Mouse (Mus musculus) lung, postnatal 36 days (tissue): ENCODE measurements around the gene Cic.
A peak's percentile ranks its signal among the peaks of the same experiment; 100 is the strongest.

Experiments used
- DNase-seq: peaks from one replicate; pipeline ENCODE4 v3.0.0; 2022; ENCODE audit warnings: mixed read lengths

Gene Cic

GRCm38 (mm10) chr7:25267301-25267750, at the start of gene Cic:
TSS of gene Cic (plus strand) at chr7:25267704.
- peak; percentile 100 for DNase-seq

DNA sequence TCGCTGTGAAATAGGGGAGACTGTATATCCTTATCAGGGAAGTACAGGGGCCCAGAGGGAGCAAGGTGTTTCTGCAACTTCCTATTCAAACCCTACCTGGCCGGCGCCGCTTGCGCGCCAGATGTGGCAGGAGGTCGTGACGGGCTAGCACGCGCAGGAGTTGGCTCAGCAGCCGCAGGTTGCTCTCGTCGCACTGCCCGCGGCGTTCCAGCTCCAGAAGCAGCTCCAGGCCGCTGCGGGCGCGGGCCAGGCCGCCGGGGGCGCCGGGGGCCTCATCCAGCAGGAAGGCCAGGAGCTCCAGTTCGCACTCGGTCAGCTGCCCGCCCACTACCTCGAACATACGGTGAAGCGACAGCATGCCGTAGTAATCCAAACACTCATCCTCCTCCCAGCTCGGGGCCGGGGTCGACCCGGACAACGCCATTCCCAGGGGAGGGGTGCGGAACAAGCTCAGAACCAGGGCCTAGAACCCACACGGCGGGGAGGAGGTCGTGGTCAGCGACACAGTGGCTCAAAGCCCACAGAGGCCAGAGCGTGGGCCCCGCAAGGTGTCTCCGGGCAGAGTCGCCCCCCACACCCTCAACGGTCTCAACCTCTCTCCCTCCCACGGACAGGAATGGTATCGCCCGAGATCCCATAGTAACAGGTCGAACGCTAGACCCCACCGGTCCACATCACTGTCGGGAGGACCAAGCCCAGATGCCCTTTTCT, 48.6 kb upstream of the Cic start:
- DNase-seq: peak; percentile 47

- no peak for DNase-seq
Observed at GRCm38 (mm10) chr7:25219416-25219750, 48.1 kb upstream of the Cic start.

DNA sequence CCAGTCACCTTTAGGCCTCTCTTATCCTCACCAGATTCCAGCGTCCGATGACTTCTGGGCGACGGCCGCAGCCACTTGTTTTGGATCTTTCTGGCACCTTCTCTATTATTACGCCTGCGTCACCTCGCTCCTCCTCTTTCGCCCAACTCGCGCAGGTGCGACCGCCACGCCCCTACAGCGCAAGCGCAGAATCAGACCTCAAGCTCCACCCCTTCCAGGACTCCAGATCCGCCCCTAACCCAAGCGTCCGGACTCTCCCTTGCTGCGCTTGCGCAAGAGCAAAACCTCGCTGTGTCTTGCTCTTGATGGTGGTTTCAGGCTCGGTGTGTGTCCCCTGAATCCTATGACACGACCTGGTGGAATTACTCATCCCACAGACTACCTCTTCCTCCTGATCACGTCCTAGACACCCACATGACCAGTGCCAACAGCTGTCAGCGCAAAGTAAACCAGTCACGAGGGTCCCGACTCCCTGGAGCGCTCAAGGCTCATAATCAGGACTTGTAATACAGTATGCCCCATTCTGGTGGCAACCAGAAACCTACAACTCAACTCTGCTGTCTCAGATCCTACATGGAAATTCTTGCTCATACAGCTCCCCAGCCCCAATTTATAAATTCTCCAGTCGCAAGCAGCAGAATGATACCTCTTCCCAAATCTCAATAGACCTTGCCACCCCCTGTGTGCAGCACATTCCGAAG, 47.6 kb upstream of the Cic start:
- DNase-seq: peak; percentile 98

- peak; percentile 57 for DNase-seq
Observed at GRCm38 (mm10) chr7:25220457-25221101, 46.9 kb upstream of the Cic start, which contains the start of gene Dedd2. TSS of gene Dedd2 (minus strand) at chr7:25220615.

DNA sequence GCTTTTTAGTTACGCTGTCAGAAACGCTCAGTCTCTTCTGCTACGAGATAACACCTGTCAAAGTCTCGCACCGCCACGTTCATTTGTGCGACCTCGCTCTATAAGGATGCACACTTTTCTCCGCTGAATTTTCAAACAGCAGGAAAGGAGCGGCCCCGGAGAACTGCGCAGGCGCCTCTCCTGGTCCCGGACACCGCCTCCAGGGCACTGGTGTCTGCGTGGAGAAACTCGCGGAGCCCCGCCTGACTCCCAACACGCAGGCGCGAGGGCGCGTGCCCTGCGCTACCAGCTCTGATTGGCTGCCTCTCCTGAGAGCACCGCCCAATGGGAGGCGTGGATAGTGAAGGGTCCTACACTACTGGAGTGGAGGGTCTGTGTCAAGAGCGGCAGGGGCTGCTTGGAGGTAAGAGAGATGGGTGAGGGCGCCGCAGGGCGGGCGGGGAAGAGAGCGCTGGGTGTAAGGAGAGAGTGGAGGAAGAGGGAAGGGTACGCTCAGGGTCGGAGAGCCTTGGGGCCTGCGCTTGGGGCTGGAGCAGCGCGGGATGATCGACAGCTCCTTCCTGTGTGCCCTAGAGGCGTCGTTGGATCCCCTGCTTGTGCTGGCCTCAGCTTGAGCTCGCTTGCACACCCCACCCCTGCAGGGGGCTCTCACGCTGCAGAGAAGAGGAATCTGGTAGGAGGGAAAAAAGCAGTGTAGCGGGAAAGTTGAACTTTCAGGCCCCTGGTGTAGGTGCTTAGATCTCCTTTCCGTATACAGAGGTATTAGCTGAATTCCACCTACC, 46.2 kb upstream of the Cic start, which contains the start of gene Zfp526:
Gene Zfp526, plus strand, starts transcription at position 324 of the 782 bp plus-strand sequence.
- DNase-seq: peak; percentile 99

DNA sequence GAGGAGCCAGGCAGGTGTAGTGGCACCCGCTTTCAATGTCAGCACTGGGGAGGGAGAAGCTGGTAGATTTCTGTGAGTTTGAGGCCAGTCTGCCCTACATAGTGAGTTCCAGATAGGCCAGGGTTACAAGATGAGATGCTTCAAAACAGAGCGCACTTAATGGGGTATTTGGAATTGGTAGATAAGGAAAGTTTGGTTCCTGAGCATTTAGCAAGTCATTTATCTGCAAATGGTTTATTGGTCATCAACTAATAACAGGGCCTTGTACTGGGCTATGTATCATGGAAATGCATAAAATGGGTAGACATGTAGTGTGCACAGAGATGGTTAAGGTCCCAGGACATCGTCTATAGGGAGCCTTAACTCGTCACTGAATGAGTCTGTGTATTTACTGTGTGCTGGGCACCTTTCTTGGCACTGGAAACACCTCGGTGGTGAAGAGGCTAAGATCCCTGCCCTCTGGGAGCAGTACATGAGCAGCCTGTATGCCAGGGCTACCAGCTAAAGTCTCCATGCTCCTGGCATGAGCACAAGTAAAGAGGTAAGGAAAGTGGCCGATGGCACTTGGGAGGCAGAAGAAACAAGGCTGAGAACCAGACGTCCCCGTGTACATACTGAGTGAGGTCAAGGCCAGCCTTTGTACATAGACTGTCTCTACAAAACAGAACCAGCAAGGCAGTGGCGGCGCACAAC, 45.1 kb upstream of the Cic start:
- no peak for DNase-seq

DNA sequence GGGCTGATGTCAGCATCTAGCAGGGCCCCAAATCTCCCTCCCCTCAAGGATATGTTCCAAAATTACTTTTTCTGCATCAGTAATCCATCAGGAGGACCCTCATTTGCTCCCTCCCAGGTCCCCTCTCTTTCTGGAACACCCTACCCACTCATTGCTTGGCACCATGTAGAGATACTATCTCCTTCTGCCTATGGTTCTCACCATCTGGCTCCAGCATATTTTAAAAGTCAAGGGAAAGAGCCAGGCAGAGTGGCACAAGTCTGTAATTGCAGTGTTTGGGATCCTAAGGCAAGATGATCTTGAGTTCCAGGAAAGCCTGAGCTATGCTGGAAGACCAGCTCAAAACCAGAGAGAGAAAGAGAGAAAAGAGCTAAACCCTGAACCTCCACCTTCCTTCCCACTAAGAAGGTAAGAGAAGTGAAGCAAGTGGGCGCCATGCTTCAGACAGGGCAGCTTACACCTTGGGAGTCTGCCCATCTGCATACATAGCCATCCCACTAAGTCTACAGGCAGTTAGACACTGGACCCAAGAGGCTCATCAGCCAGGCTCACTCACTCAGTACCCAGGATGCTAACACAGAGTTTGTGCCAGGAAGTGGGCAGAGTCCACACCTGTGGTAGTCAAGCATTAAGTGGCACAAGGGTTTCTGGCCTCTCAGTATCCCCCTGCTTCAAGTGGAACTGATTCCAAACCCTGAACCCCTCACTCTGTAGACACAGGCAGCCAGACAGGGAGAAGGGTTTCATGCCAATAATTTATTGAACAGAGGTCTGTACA, 39.8 kb upstream of the Cic start:
- no peak for DNase-seq

DNA sequence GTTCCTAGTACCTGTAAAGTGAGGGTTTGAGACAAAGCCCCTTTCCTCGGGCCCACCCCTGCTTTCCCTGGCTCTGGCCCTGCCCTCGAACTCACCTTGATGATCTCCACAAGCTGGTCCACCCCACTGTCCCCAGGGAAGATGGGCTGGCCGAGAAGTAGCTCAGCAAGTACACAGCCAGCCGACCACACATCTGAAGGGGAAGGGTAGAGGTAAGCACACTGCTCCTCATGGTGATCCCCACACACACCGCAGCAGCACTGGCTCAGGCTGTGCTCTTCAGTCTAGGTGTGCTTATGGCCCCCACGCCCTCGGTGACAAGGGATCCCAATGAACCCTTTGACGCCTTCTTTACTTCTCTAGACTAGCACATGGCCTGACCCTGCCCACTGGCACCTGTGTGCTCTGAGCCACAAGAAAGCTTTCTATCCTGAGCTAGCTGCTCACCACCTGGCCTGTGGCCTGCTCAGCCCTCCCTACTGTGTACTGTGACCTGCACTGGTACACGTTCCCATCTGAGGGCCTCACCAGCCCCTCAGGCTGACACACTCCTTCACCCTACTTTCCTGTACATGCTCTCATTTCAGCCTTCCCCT, 36.7 kb upstream of the Cic start:
- no peak for DNase-seq

DNA sequence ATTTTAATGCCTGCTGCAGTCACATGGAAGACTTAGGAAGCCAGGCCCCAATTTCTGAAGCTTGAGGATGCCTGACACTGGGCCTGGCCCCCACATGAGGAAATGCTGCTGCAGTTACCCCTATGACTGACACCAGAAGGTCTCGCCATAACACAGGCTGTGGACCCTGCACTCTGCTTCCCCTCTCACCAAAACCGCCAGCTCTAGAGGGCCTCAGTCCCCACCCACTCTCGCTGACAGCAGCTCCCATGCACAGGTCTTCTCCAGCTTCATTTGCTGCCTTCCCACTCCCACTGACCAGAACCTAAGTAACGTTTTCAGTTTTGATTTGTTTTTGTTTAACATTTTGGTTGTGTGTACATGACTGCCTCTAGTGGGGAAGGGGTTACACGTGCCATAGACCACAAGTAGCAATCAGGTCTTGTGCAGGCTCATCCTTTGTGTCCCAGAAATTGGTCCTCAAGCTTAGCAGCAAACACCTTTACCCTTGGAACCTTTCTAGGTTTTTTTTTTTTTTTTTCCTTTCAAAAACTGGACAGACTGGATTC, 35.3 kb upstream of the Cic start:
- no peak for DNase-seq

DNA sequence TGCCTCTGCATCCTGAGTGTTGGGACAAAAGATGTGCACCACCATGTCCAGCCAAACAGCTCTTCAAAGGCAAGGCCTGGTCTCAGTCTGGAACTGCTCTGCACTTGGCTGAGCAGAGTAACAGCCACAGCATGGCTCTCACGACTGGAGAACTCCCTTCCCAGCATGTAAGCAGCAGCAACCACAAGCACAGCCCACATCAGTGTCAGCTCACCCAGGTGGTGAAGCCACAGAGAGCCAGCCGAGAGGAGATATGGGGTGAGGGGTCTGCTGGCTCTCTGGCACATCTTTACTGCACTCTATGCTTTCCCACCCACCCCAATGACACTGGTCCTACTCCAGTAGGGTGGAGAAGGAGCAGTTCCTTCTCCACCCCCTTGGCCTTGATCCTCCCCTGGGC, 34.4 kb upstream of the Cic start:
- no peak for DNase-seq

DNA sequence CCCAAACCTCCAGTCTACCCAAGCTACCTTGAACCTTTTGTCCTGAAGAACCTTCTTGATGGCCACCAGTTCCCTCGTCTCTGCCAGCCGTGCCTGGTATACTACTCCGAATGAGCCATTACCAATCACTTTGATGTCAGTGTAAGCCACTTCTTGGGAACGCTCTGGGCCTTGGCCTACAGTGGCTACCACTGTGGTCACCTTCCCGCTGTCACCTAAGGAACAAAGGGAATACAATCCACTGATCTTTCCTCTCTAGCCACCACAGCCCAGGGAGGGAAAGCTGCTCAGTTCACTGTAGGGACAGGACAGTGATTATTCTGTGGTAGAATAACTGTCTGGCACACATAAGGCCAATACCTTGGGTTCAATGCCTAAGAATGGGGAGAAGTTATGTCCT, 32.0 kb upstream of the Cic start:
- DNase-seq: no peak

GRCm38 (mm10) chr7:25237249-25238014, 30.1 kb upstream of the Cic start, which contains the start of gene Gsk3a:
TSS of gene Gsk3a (minus strand) at chr7:25237851.
- peak; percentile 99 for DNase-seq

- peak; percentile 97 for DNase-seq
Observed at GRCm38 (mm10) chr7:25238015-25238706, 29.3 kb upstream of the Cic start.

- peak; percentile 94 for DNase-seq
Observed at GRCm38 (mm10) chr7:25238829-25239623, 28.5 kb upstream of the Cic start.

DNA sequence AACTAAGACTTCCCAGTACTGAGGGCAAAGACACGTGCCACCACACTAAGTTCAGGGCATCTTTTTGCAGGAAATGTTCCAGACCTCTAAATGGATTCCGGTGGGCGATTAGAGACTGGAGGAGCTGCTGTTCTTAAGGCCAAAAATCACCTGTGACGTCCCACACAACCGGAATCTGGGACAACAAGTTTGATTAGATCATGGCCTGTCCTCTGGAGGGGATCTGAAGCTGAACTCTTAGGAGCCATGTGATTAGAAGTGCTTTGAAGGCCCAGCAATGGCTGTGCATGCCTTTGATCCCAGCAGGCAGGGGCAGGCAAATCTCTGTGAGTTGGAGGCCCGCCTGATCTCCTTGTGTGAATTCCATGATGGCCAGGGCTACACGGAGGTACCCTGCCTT, 26.9 kb upstream of the Cic start:
- no peak for DNase-seq

DNA sequence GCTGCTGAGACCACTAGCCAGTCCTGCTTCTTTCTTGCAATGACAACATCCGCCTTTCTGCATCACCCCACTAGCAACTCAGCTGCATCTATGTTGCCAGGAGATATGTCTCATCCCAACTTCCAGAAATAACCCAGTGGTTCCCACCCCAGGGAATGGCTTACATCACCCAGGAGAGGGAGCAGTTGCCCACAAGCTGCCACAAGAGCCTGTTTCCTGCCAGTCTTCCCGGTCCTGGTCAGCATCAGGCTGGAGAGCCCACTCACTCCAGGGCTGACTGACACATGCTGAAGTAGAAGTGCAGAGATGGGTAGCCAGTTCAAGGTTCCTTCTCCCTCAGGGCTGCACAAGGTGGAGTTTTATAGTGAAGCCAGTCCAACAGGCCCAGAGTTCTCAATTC, 26.4 kb upstream of the Cic start:
- peak; percentile 79 for DNase-seq

- DNase-seq: no peak
Observed at GRCm38 (mm10) chr7:25243361-25243760, 24.1 kb upstream of the Cic start.
